Mouse (Mus musculus) liver, adult 2 months (tissue): ENCODE measurements at regions not wholly inside any gene's neighbourhood (a gene's known extent, or its start where the extent isn't known, plus 50 kb on each side); places are given as distances from the start of the nearest gene placed in this dataset.
A peak's percentile ranks its signal among the peaks of the same experiment; 100 is the strongest.

Experiments used
- DNase-seq: peaks from one replicate; pipeline ENCODE4 v3.0.0-alpha.2; 2011; ENCODE audit warnings: low read depth, low spot score; ENCODE audit errors: extremely low read depth
- H3K27ac ChIP-seq: fragments of 200-500 bp; replicated peaks from 2 replicates; pipeline ENCODE4 v1.5.1; 2012; ENCODE audit warnings: low read depth, mild to moderate bottlenecking, control low read depth, inconsistent platforms, low read length; ENCODE audit not compliant: insufficient read depth
- H3K27me3 ChIP-seq: fragments of 200-500 bp; 2 replicates; pipeline ENCODE4 v1.6.1; 2012; ENCODE audit warnings: mild to moderate bottlenecking, moderate library complexity, low read length, inconsistent platforms; ENCODE audit not compliant: control insufficient read depth, insufficient read depth
- H3K36me3 ChIP-seq: fragments of 200-500 bp; 2 replicates; pipeline ENCODE4 v1.6.1; 2012; ENCODE audit warnings: low read length, inconsistent platforms; ENCODE audit not compliant: control insufficient read depth, insufficient read depth
- H3K4me1 ChIP-seq: fragments of 200-500 bp; 2 replicates; pipeline ENCODE4 v1.6.1; 2011; ENCODE audit warnings: low read length; ENCODE audit not compliant: control insufficient read depth, insufficient read depth
- H3K4me3 ChIP-seq: fragments of 200-500 bp; 2 replicates; pipeline ENCODE4 v1.5.1; 2011; ENCODE audit warnings: low read depth, mild to moderate bottlenecking, control low read depth, low read length, moderate library complexity; ENCODE audit not compliant: insufficient read depth
- H3K79me2 ChIP-seq: fragments of 200-500 bp; 2 replicates; pipeline ENCODE4 v1.6.1; 2012; ENCODE audit warnings: inconsistent platforms, mild to moderate bottlenecking, low read length, moderate library complexity; ENCODE audit not compliant: control insufficient read depth, insufficient read depth
- H3K9ac ChIP-seq: fragments of 200-500 bp; 2 replicates; pipeline ENCODE4 v1.6.1; 2012; ENCODE audit warnings: low read depth, mild to moderate bottlenecking, control low read depth, inconsistent platforms, low read length
- CTCF ChIP-seq: fragments of 200-500 bp; IDR thresholded peaks from 2 replicates; pipeline ENCODE4 v1.5.1; 2011; ENCODE audit warnings: low read depth, low read length, control low read depth
- POLR2A ChIP-seq: fragments of 200-500 bp; IDR thresholded peaks from 2 replicates; pipeline ENCODE4 v1.6.1; 2011; ENCODE audit warnings: low read length, control low read depth; ENCODE audit not compliant: insufficient read depth; ENCODE audit errors: extremely low read depth
- WGBS: fragments of 180-500 bp; shearing (Covaris S2); methylation state at CpG from one replicate; pipeline ENCODE4 v1.1.7; 2018; 5-methylcytosine and 5-hydroxymethylcytosine counted together

DNA sequence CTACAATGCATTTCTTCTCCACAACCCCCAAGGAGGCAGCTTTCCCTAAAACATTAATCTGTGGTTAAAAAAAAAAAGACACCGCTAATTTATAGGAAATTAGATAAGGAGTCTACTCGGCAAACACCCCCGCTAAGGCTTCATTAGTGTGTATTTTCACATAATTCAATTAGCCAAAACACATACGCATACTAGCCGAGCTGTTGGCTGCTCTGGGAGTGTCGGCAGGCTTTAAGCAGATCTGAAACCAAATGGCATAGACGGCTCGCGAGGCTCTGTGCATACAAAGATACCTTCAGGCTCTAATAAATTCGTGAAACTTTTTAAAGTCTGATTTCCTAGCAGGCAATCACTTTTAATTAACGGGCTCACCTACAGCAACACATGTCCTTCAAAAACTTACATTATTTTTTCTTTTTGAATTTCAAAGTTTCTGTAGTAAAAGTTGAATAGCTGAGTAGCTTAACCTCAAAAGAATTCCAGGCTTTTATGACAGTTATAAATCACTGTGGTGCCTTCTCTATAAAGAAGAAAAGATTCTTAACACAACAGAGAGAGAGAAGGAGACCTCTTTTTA is 68.0 kb upstream of the Smyd2 start:
- H3K36me3 ChIP-seq = no peaks in the 10 kb centered on the region
- no peaks in the 10 kb centered on the region for H3K79me2 ChIP-seq
- WGBS = 83% methylated on average over 11 of the region's 11 CpGs
- no peak overlapping the region for H3K9ac ChIP-seq
- TF ChIP-seq POLR2A (no peak), CTCF (no peak)
- no peak for DNase-seq
- H3K27ac ChIP-seq = no peak overlapping the region
- no peaks in the 10 kb centered on the region for H3K27me3 ChIP-seq
- H3K4me1 ChIP-seq = peaks cover 6% of the 10 kb centered on the region
- H3K4me3 ChIP-seq = no peak overlapping the region

DNA sequence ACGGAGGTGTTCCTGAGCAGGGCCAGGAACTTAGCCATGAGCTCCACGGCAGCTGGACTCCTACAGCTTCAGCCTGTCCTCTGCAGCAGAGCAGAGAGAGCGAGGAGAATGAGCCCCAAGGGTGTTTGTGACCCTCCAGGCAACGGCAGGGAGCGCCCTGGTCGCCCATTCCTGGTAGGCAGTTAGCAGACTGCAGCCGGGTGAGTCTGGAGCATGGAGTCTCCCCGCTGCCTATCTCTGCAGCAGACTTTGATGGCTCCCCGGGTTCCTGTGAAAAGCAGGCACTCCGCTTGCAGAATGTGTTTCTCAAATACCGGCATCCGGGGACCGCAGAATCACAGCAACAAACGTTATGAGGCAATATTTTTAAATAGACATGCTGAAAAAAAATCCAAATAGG is 67.2 kb upstream of the Smyd2 start:
- H3K4me3 ChIP-seq = no peak overlapping the region
- H3K27ac ChIP-seq = no peak overlapping the region
- H3K79me2 ChIP-seq = no peaks in the 10 kb centered on the region
- no peak for TF ChIP-seq POLR2A
- no peak for TF ChIP-seq CTCF
- no peak overlapping the region for H3K9ac ChIP-seq
- no peaks in the 10 kb centered on the region for H3K36me3 ChIP-seq
- 62% methylated on average over 14 of the region's 14 CpGs for WGBS
- DNase-seq = no peak
- H3K27me3 ChIP-seq = no peaks in the 10 kb centered on the region
- H3K4me1 ChIP-seq = peaks cover 8% of the 10 kb centered on the region

DNA sequence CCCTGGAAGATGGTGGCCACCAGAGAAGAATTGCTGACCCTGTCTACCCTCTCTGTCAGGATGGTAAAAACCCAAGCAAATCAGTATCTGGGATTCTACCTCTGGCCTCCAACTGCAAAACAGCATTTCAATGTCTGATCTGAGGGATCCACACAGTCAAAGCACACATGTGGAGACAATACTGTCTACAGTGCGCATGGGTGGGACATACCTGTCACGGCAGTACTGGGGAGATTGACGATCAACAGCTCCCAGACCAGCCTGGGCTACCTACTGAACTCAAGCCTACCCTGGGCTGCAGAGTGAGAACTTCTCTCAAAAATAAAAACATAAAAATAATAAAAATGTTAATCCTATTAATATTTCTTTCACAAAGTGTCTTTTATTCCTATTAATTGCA is 66.7 kb upstream of the Smyd2 start:
- no peak for DNase-seq
- 99% methylated on average over 3 of the region's 3 CpGs for WGBS
- H3K4me3 ChIP-seq = no peak overlapping the region
- H3K9ac ChIP-seq = no peak overlapping the region
- no peaks in the 10 kb centered on the region for H3K79me2 ChIP-seq
- peaks cover 8% of the 10 kb centered on the region for H3K4me1 ChIP-seq
- no peak overlapping the region for H3K27ac ChIP-seq
- no peaks in the 10 kb centered on the region for H3K27me3 ChIP-seq
- no peaks in the 10 kb centered on the region for H3K36me3 ChIP-seq
- TF ChIP-seq POLR2A (no peak), CTCF (no peak)

DNA sequence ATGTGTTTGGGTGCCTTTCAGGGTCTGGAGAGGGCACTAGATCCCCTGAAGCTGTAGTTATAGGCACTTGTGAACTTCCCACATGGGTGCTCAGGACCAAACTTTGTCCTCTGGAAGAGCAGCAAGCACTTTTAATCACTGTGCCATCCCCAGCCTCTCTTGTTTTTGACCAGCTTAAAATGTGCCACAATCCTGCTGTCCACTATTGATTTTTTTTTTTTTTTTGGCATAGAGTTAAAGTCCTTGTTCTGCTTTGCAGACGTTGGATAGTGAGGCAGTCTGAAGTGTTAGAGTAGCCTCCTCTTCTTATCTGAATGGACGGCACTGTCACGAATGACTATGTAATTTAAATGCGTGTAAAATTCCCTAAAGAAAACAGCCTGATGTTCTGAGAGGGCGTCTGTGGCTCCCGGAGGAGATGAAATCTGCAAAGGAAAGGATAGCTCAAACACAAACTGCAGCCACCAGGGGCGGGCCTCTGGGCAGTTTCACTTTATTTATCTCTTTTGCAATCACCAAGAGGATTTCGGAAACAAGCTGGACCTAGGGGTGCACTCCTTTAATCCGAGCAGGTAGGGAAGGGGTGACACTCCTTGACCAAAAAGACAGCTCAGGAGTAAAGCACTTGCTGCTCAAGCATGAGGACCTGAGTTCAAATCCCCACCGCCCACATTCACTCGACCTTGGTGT is 63.5 kb upstream of the Smyd2 start:
- WGBS = 26% methylated on average over 11 of the region's 11 CpGs
- DNase-seq = peak; percentile 94
- Histone ChIP-seq H3K27ac (peak overlapping the region; percentile 99), H3K36me3 (no peaks in the 10 kb centered on the region), H3K27me3 (no peaks in the 10 kb centered on the region), H3K79me2 (no peaks in the 10 kb centered on the region), H3K9ac (peak overlapping the region; percentile 58), H3K4me1 (peaks cover 8% of the 10 kb centered on the region), H3K4me3 (peak overlapping the region; percentile 29; the same call in 1 of the 2 replicates)
- peak; percentile 41 for TF ChIP-seq CTCF
- TF ChIP-seq POLR2A = no peak

DNA sequence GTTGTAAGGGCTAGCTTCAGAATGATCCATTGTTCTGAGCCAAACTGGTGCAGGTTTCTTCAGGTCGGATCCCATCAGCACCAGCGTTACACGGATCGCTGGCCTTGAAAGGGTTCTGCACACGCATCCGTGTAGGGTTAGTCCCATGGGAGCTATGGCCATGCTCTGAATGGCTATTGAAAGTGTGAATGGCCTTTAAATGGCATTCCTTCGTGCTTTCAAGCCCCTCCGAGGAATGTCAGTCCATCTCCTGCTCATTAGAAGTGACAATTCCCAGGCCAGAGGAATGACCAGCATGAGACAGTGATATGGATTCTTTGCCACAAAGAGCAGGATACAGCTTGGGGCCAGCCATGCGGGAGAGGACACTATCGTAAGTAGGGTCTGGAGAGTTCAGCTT is 56.1 kb upstream of the Smyd2 start:
- Histone ChIP-seq H3K79me2 (no peaks in the 10 kb centered on the region), H3K4me3 (no peak overlapping the region), H3K27ac (no peak overlapping the region), H3K36me3 (no peaks in the 10 kb centered on the region), H3K27me3 (no peaks in the 10 kb centered on the region), H3K4me1 (no peaks in the 10 kb centered on the region), H3K9ac (no peak overlapping the region)
- TF ChIP-seq POLR2A = no peak
- TF ChIP-seq CTCF = no peak
- WGBS = 94% methylated on average over 10 of the region's 10 CpGs
- DNase-seq = no peak

DNA sequence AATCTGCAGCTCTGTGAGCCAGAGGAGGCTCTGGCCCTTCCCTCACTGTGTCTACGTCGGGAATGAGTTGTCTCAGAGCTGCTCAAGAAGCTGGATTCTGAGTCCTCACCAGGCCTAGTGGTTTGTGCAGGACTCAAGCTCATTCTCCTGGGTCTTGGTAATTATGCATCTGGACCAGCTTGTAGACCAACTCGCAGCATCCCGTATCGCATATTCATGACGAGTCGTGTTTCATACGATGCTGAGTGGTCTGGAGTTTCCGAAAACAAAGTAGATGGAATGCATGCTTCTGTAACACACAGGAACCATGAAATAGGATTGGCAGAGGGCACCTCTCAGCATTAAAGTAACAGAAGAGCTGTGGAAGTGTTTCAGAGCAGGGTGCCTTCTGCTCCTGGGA is 53.5 kb upstream of the Smyd2 start:
- no peaks in the 10 kb centered on the region for H3K27me3 ChIP-seq

More for the DNA sequence above, 53.5 kb upstream of the Smyd2 start:
- H3K27ac ChIP-seq = no peak overlapping the region
- 89% methylated on average over 9 of the region's 9 CpGs for WGBS
- no peak for TF ChIP-seq POLR2A
- no peak for TF ChIP-seq CTCF
- H3K9ac ChIP-seq = no peak overlapping the region
- no peaks in the 10 kb centered on the region for H3K36me3 ChIP-seq
- no peaks in the 10 kb centered on the region for H3K79me2 ChIP-seq
- 0 out of 2 replicates have a peak, but pooled peaks cover 1% of the 10 kb centered on the region for H3K4me1 ChIP-seq
- H3K4me3 ChIP-seq = no peak overlapping the region
- DNase-seq = no peak
